Mouse (Mus musculus): Measurements from ENCODE around the gene Pnlip. TPM values are rescaled to one million over a fixed set of nuclear protein-coding genes. Genes with fewer than 3 reads are reported as not detected.

The Pnlip gene
- polyA plus RNA-seq, 1 experiment from 2014 or later, result not detected

GRCm38 (mm10) chr19:58695314-58695713 is 43.0 kb downstream of the Pnlip start:
- no peak overlapping the region for H3K27ac ChIP-seq (ENCODE audit: low read depth, low read length)
- no peaks in the 10 kb centered on the region for H3K9me3 ChIP-seq (replicated peaks; ENCODE audit: control insufficient read depth, low read length)
- no peak overlapping the region for H3K4me2 ChIP-seq
- H3K9ac ChIP-seq (ENCODE audit: low read depth, low read length), result no peak overlapping the region
- no peak for ATAC-seq (replicated peaks; ENCODE audit: insufficient number of reproducible peaks, low FRiP score, low TSS enrichment)
- no peak overlapping the region for H3K4me3 ChIP-seq (ENCODE audit: low read depth, low read length)
- peaks cover 4% of the 10 kb centered on the region; the same call in 1 of the 2 replicates for H3K27me3 ChIP-seq (ENCODE audit: control insufficient read depth, insufficient read depth, low read length)
- 70% methylated on average over 3 of the region's 3 CpGs for WGBS (ENCODE audit: insufficient replicate concordance)
- H3K4me1 ChIP-seq (ENCODE audit: control insufficient read depth, insufficient read depth, low read length), result no peaks in the 10 kb centered on the region
- H3K36me3 ChIP-seq (ENCODE audit: control insufficient read depth, insufficient read depth, low read length), result no peaks in the 10 kb centered on the region

GRCm38 (mm10) chr19:58696235-58696634 is 43.9 kb downstream of the Pnlip start:
- Histone ChIP-seq H3K4me3 (ENCODE audit: low read depth, low read length) (no peak overlapping the region), H3K4me2 (no peak overlapping the region), H3K9me3 (replicated peaks; ENCODE audit: control insufficient read depth, low read length) (no peaks in the 10 kb centered on the region), H3K27me3 (ENCODE audit: control insufficient read depth, insufficient read depth, low read length) (peaks cover 4% of the 10 kb centered on the region; the same call in 1 of the 2 replicates), H3K36me3 (ENCODE audit: control insufficient read depth, insufficient read depth, low read length) (no peaks in the 10 kb centered on the region), H3K27ac (ENCODE audit: low read depth, low read length) (no peak overlapping the region), H3K4me1 (ENCODE audit: control insufficient read depth, insufficient read depth, low read length) (no peaks in the 10 kb centered on the region), H3K9ac (ENCODE audit: low read depth, low read length) (no peak overlapping the region)
- 78% methylated on average over 2 of the region's 2 CpGs for WGBS (ENCODE audit: insufficient replicate concordance)
- ATAC-seq (replicated peaks; ENCODE audit: insufficient number of reproducible peaks, low FRiP score, low TSS enrichment), result no peak

GRCm38 (mm10) chr19:58704556-58704955 is 52.3 kb downstream of the Pnlip start:
- Histone ChIP-seq H3K4me3 (ENCODE audit: low read depth, low read length) (no peak overlapping the region), H3K4me1 (ENCODE audit: control insufficient read depth, insufficient read depth, low read length) (no peaks in the 10 kb centered on the region), H3K36me3 (ENCODE audit: control insufficient read depth, insufficient read depth, low read length) (no peaks in the 10 kb centered on the region), H3K27me3 (ENCODE audit: control insufficient read depth, insufficient read depth, low read length) (no peaks in the 10 kb centered on the region), H3K27ac (ENCODE audit: low read depth, low read length) (no peak overlapping the region), H3K9ac (ENCODE audit: low read depth, low read length) (no peak overlapping the region), H3K9me3 (replicated peaks; ENCODE audit: control insufficient read depth, low read length) (no peaks in the 10 kb centered on the region), H3K4me2 (no peak overlapping the region)
- ATAC-seq (replicated peaks; ENCODE audit: insufficient number of reproducible peaks, low FRiP score, low TSS enrichment), result no peak
- WGBS (ENCODE audit: insufficient replicate concordance), result 70% methylated on average over 4 of the region's 4 CpGs

GRCm38 (mm10) chr19:58708611-58709010 is 56.3 kb downstream of the Pnlip start:
- 77% methylated on average over 3 of the region's 3 CpGs for WGBS (ENCODE audit: insufficient replicate concordance)
- Histone ChIP-seq H3K4me3 (ENCODE audit: low read depth, low read length) (no peak overlapping the region), H3K27ac (ENCODE audit: low read depth, low read length) (no peak overlapping the region), H3K9me3 (replicated peaks; ENCODE audit: control insufficient read depth, low read length) (no peaks in the 10 kb centered on the region), H3K4me1 (ENCODE audit: control insufficient read depth, insufficient read depth, low read length) (no peaks in the 10 kb centered on the region), H3K27me3 (ENCODE audit: control insufficient read depth, insufficient read depth, low read length) (no peaks in the 10 kb centered on the region), H3K9ac (ENCODE audit: low read depth, low read length) (no peak overlapping the region), H3K36me3 (ENCODE audit: control insufficient read depth, insufficient read depth, low read length) (no peaks in the 10 kb centered on the region), H3K4me2 (no peak overlapping the region)
- no peak for ATAC-seq (replicated peaks; ENCODE audit: insufficient number of reproducible peaks, low FRiP score, low TSS enrichment)

GRCm38 (mm10) chr19:58717925-58718324 is 65.6 kb downstream of the Pnlip start:
- no peak overlapping the region for H3K9ac ChIP-seq (ENCODE audit: low read depth, low read length)
- no peak overlapping the region for H3K4me3 ChIP-seq (ENCODE audit: low read depth, low read length)
- no peak overlapping the region for H3K27ac ChIP-seq (ENCODE audit: low read depth, low read length)
- H3K36me3 ChIP-seq (ENCODE audit: control insufficient read depth, insufficient read depth, low read length), result no peaks in the 10 kb centered on the region
- no peaks in the 10 kb centered on the region for H3K27me3 ChIP-seq (ENCODE audit: control insufficient read depth, insufficient read depth, low read length)
- no peak overlapping the region for H3K4me2 ChIP-seq
- no peak for ATAC-seq (replicated peaks; ENCODE audit: insufficient number of reproducible peaks, low FRiP score, low TSS enrichment)
- 74% methylated on average over 4 of the region's 4 CpGs for WGBS (ENCODE audit: insufficient replicate concordance)
- no peaks in the 10 kb centered on the region for H3K4me1 ChIP-seq (ENCODE audit: control insufficient read depth, insufficient read depth, low read length)
- H3K9me3 ChIP-seq (replicated peaks; ENCODE audit: control insufficient read depth, low read length), result no peaks in the 10 kb centered on the region

- Histone ChIP-seq H3K9me3 (replicated peaks; ENCODE audit: control insufficient read depth, low read length) (no peaks in the 10 kb centered on the region), H3K36me3 (ENCODE audit: control insufficient read depth, insufficient read depth, low read length) (no peaks in the 10 kb centered on the region)
Measured at GRCm38 (mm10) chr19:58720439-58720838, 68.1 kb downstream of the Pnlip start.

GRCm38 (mm10) chr19:58726551-58726950 is 74.3 kb downstream of the Pnlip start:
- 50% methylated on average over 5 of the region's 5 CpGs for WGBS (ENCODE audit: insufficient replicate concordance)
- Histone ChIP-seq H3K27me3 (ENCODE audit: control insufficient read depth, insufficient read depth, low read length) (no peaks in the 10 kb centered on the region), H3K27ac (ENCODE audit: low read depth, low read length) (no peak overlapping the region), H3K4me3 (ENCODE audit: low read depth, low read length) (no peak overlapping the region), H3K36me3 (ENCODE audit: control insufficient read depth, insufficient read depth, low read length) (no peaks in the 10 kb centered on the region), H3K9ac (ENCODE audit: low read depth, low read length) (no peak overlapping the region), H3K9me3 (replicated peaks; ENCODE audit: control insufficient read depth, low read length) (no peaks in the 10 kb centered on the region), H3K4me2 (no peak overlapping the region), H3K4me1 (ENCODE audit: control insufficient read depth, insufficient read depth, low read length) (no peaks in the 10 kb centered on the region)
- ATAC-seq (replicated peaks; ENCODE audit: insufficient number of reproducible peaks, low FRiP score, low TSS enrichment), result no peak

More at GRCm38 (mm10) chr19:58720439-58720838, 68.1 kb downstream of the Pnlip start:
- no peak for ATAC-seq (replicated peaks; ENCODE audit: insufficient number of reproducible peaks, low FRiP score, low TSS enrichment)
- Histone ChIP-seq H3K27ac (ENCODE audit: low read depth, low read length) (no peak overlapping the region), H3K4me1 (ENCODE audit: control insufficient read depth, insufficient read depth, low read length) (no peaks in the 10 kb centered on the region), H3K4me3 (ENCODE audit: low read depth, low read length) (no peak overlapping the region), H3K4me2 (no peak overlapping the region), H3K9ac (ENCODE audit: low read depth, low read length) (no peak overlapping the region), H3K27me3 (ENCODE audit: control insufficient read depth, insufficient read depth, low read length) (no peaks in the 10 kb centered on the region)

GRCm38 (mm10) chr19:58727756-58728155 is 75.5 kb downstream of the Pnlip start:
- H3K4me2 ChIP-seq, result no peak overlapping the region
- WGBS (ENCODE audit: insufficient replicate concordance), result 52% methylated on average over 5 of the region's 5 CpGs
- H3K27ac ChIP-seq (ENCODE audit: low read depth, low read length), result no peak overlapping the region
- no peak overlapping the region for H3K9ac ChIP-seq (ENCODE audit: low read depth, low read length)
- no peaks in the 10 kb centered on the region for H3K9me3 ChIP-seq (replicated peaks; ENCODE audit: control insufficient read depth, low read length)
- H3K4me1 ChIP-seq (ENCODE audit: control insufficient read depth, insufficient read depth, low read length), result no peaks in the 10 kb centered on the region
- no peaks in the 10 kb centered on the region for H3K27me3 ChIP-seq (ENCODE audit: control insufficient read depth, insufficient read depth, low read length)
- no peak for ATAC-seq (replicated peaks; ENCODE audit: insufficient number of reproducible peaks, low FRiP score, low TSS enrichment)
- no peak overlapping the region for H3K4me3 ChIP-seq (ENCODE audit: low read depth, low read length)
- no peaks in the 10 kb centered on the region for H3K36me3 ChIP-seq (ENCODE audit: control insufficient read depth, insufficient read depth, low read length)

- H3K36me3 ChIP-seq (ENCODE audit: control insufficient read depth, insufficient read depth, low read length), result no peaks in the 10 kb centered on the region
- WGBS (ENCODE audit: insufficient replicate concordance), result 49% methylated on average over 5 of the region's 5 CpGs
- no peak within 1 kb of the TSS for H3K27ac ChIP-seq (ENCODE audit: low read depth, low read length)
- H3K9ac ChIP-seq (ENCODE audit: low read depth, low read length), result no peak within 1 kb of the TSS
- no peak within 1 kb of the TSS for H3K4me2 ChIP-seq
- no peak for ATAC-seq (replicated peaks; ENCODE audit: insufficient number of reproducible peaks, low FRiP score, low TSS enrichment)
- no peak within 1 kb of the TSS for H3K4me3 ChIP-seq (ENCODE audit: low read depth, low read length)
- H3K27me3 ChIP-seq (ENCODE audit: control insufficient read depth, insufficient read depth, low read length), result no peaks in the 10 kb centered on the region
- no peaks in the 10 kb centered on the region for H3K9me3 ChIP-seq (replicated peaks; ENCODE audit: control insufficient read depth, low read length)
- H3K4me1 ChIP-seq (ENCODE audit: control insufficient read depth, insufficient read depth, low read length), result no peaks in the 10 kb centered on the region
Measured at GRCm38 (mm10) chr19:58728445-58729031, 76.2 kb downstream of the Pnlip start, which contains the start of gene Pnliprp1. TSS of gene Pnliprp1 (plus strand) at chr19:58728887.

Measured in heart, embryonic 11.5 days (tissue).